ENCODE assay signal across 9 mouse cellular contexts in the genomic region with DNA sequence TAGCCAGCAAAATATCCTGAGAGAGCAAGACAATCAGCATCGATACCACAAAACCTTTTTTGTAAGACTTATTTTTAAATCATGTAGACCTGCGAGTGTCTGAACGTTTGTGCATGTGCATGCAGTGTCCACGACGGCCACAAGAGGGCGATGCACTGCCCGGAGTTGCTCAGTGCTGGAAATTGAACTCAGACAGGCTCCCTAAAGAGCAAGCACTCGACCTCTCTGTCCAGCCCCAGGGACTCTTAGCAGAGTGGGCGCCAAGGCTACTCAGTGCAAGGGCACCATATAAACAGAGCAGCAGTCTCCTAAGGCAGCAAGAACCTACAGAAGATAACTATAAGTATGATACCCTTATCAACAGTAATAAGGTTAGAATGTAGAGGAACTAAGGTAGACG. TPM values are rescaled to one million over a fixed set of nuclear protein-coding genes. Genes with fewer than 3 reads are reported as not detected.
A peak's percentile ranks its signal among the peaks of the same experiment; 100 is the strongest.
DNase-seq lines count a peak whose midpoint lies in the region; ATAC-seq lines count a peak whose summit lies in the region.
"Had no signal": no experiment of that assay in that cellular context is flagged by ENCODE, and none has a peak within 500 bp of the region (broad histone marks: within the 10 kb centered on the region; RNA-seq: fewer than 3 reads in every experiment).

No protein-coding gene starts in this region.

- H3K4me1 ChIP-seq in forebrain, embryonic 13.5 days = peaks cover 6% of the 10 kb centered on the region; the same call in 1 of the 2 replicates
- H3K4me1 ChIP-seq in limb, embryonic 11.5 days (ENCODE audit: control insufficient read depth, insufficient read depth, low read length) = no peaks in the 10 kb centered on the region

- no peaks in the 10 kb centered on the region for H3K9me3 ChIP-seq in forebrain, embryonic 13.5 days (replicated peaks)
- H3K9me3 ChIP-seq in limb, embryonic 11.5 days (ENCODE audit: control insufficient read depth, low read length) = no peaks in the 10 kb centered on the region
- H3K9me3 ChIP-seq: neural tube, embryonic 12.5 days had no signal

- H3K9ac ChIP-seq in forebrain, embryonic 13.5 days = no peak overlapping the region
- H3K9ac ChIP-seq in limb, embryonic 11.5 days (ENCODE audit: low read length) = no peak overlapping the region
- H3K9ac ChIP-seq: neural tube, embryonic 12.5 days had no signal

- H3K4me2 ChIP-seq in forebrain, embryonic 13.5 days = no peak overlapping the region
- no peak overlapping the region for H3K4me2 ChIP-seq in limb, embryonic 11.5 days (ENCODE audit: low read depth, severe bottlenecking)
- H3K4me2 ChIP-seq: neural tube, embryonic 12.5 days had no signal

- no peak overlapping the region for H3K27ac ChIP-seq in forebrain, embryonic 13.5 days
- no peak overlapping the region for H3K27ac ChIP-seq in limb, embryonic 11.5 days (replicated peaks; ENCODE audit: low read depth, low read length)
- H3K27ac ChIP-seq: neural tube, embryonic 12.5 days had no signal

- ATAC-seq in forebrain, embryonic 13.5 days = peak; percentile 55
- no peak for ATAC-seq in limb, embryonic 11.5 days (ENCODE audit: insufficient number of reproducible peaks, low FRiP score, low TSS enrichment, low read depth)

- peak; percentile 54 for DNase-seq in urinary bladder, postnatal 14 days (ENCODE audit: low spot score)
- DNase-seq in urinary bladder, adult 18-20 months (ENCODE audit: low spot score in 2 of 2) = no peak
- peak; percentile 32 for DNase-seq in c-Kit-positive CD71-positive TER-119-negative erythroid progenitor cells, embryonic 14.5 days (ENCODE audit: low read depth)
- peak; percentile 36 for DNase-seq in kidney, adult 11 months
- peak; percentile 83 for DNase-seq in limb, embryonic 11.5 days (ENCODE audit: low spot score)
- peak; percentile 34 to 69 for DNase-seq in natural killer cell, adult 2 months (ENCODE audit: low spot score in 2 of 2)
- peak; percentile 84 for DNase-seq in thymus, postnatal 14 days

- no peak overlapping the region for H3K4me3 ChIP-seq in forebrain, embryonic 13.5 days
- H3K4me3 ChIP-seq in limb, embryonic 11.5 days (ENCODE audit: low read depth, low read length) = no peak overlapping the region
- H3K4me3 ChIP-seq: neural tube, embryonic 12.5 days had no signal

- H3K27me3 ChIP-seq in forebrain, embryonic 13.5 days = peaks cover 24% of the 10 kb centered on the region
- no peaks in the 10 kb centered on the region for H3K27me3 ChIP-seq in limb, embryonic 11.5 days (ENCODE audit: control insufficient read depth, insufficient read depth, low read length)
- H3K27me3 ChIP-seq: neural tube, embryonic 12.5 days had no signal

- H3K36me3 ChIP-seq in forebrain, embryonic 13.5 days (ENCODE audit: poor library complexity, severe bottlenecking) = no peaks in the 10 kb centered on the region
- no peaks in the 10 kb centered on the region for H3K36me3 ChIP-seq in limb, embryonic 11.5 days (ENCODE audit: control insufficient read depth, insufficient read depth, low read length)
- H3K36me3 ChIP-seq: neural tube, embryonic 12.5 days had no signal

- 28% methylated on average over 10 of the region's 10 CpGs for WGBS in forebrain, embryonic 13.5 days
- WGBS in limb, embryonic 11.5 days = 32% methylated on average over 10 of the region's 10 CpGs

RNA-seq across cellular contexts. Expression of gene St8sia1, which starts 24.5 kb away (rescaled TPM):
- polyA plus RNA-seq in forebrain, embryonic 13.5 days (2015; fragmentation: Nextera tagmentation; extraction: Ambion mirVana) = 4.2 and 4.8 TPM in 2 replicates
- polyA plus RNA-seq in limb, embryonic 11.5 days (2014; fragmentation: Nextera tagmentation; extraction: Ambion mirVana) = 0.67 and 0.75 TPM in 2 replicates

Comparison
In these comparisons a context has a peak if more than half of its experiments do, and no peak if none do; other contexts are left out.
1. DNase-seq: peak in urinary bladder, postnatal 14 days (single experiment), c-Kit-positive CD71-positive TER-119-negative erythroid progenitor cells, embryonic 14.5 days (single experiment), kidney, adult 11 months (single experiment), limb, embryonic 11.5 days (single experiment), natural killer cell, adult 2 months (2 of 2) and thymus, postnatal 14 days (single experiment); none in urinary bladder, adult 18-20 months (0 of 2).